Mouse (Mus musculus) left cerebral cortex, adult 6 months (tissue): Measurements from ENCODE around the gene Alkbh3. TPM values are rescaled to one million over a fixed set of nuclear protein-coding genes. Genes with fewer than 3 reads are reported as not detected.

Experiments used
- long read RNA-seq, 2 experiments: library from polyadenylated mRNA; unstranded; transcript quantifications; one replicate each; pipeline ENCODE4 v2.0.0; 2019 to 2020
- polyA plus RNA-seq: library from polyadenylated mRNA; unstranded; fragments of <200 nt; fragmentation: Nextera tagmentation; gene quantifications from 2 replicates; pipeline ENCODE4 v1.2.3, GENCODE M21; 2021

Gene Alkbh3
- polyA plus RNA-seq = 24.2 and 29.8 TPM in 2 replicates
- long read RNA-seq, experiment 1, transcript Alkbh3-201 (10 exons, 1,228 nt) = major isoform, 7 of 60 reads
- long read RNA-seq, experiment 1, partial matches to known transcripts = 4 of 60 reads
- long read RNA-seq, experiment 1, other reads (novel, unspliced or antisense) = 49 of 60 reads
- long read RNA-seq, experiment 2, partial matches to known transcripts = 7 of 21 reads
- long read RNA-seq, experiment 2, other reads (novel, unspliced or antisense) = 13 of 21 reads

DNA sequence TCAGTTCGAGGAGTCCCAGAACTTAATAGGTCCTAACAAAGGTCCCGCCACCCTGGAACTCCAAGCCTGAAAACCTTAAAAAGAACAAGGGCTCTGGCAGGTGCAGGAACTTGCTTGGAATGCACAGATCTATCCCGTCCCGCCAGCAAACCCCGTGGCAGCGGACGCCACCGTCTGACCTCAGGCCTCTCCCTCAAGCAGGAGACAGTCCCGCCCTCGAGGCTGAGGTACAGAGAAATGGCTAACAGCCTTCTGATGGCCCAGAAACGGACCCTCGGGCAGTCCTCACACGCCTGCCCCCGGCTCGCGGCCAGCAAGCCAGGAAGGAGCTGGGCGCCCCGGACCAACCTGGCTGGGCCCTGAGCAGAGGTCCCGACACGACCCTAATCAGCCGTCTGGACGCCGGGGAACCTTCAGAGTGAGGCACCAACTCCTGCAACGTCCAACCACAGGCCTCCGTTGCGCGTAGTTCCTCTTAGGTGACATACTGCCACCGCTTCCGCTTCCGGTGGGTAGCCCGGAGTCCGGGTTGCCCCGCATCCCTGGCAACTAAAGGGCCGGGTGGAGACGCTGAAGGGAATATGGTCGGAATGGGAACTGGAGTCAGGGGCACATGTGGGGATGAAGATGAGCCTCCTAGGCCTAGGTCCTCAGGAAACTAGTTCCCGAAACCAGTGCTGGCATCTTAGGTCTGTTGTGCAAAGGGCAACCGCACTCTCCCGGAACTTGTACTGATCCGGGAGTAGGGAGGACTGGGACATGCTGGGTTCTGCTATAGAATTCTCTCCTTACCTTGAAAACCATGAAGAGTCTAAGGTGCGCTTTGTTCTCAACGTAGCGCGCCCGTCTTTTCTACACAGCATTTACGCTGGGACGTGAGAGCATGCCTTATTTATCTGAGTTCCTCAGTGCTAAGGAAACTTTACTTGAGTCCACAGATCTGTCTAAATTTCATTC, at the start of gene Alkbh3:
Gene Alkbh3 (minus strand): TSS at position 473 of the 957 bp plus-strand sequence.

DNA sequence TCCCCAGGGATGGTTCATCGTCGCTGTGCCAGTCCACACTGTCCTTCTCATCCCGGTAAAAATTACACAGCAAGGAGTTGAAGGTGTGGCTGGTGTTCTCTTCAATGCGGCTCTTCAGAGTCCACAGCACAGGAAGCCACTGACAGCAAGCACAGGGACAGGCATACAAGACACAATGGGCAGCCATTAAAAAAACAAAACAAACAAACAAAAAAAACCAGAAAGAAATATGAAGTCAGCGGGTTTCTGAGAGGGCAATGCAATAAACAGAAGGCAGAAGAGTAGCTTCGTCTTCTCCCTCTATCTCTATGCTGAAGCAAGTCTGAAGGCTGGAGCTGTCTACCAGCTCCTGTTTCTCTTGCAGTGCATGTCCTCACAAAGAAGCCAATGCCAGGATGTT, 14.4 kb downstream of the Alkbh3 start, which contains the start of gene Gm27027:
Gene Gm27027 (minus strand): TSS at position 101 of the 400 bp plus-strand sequence.

DNA sequence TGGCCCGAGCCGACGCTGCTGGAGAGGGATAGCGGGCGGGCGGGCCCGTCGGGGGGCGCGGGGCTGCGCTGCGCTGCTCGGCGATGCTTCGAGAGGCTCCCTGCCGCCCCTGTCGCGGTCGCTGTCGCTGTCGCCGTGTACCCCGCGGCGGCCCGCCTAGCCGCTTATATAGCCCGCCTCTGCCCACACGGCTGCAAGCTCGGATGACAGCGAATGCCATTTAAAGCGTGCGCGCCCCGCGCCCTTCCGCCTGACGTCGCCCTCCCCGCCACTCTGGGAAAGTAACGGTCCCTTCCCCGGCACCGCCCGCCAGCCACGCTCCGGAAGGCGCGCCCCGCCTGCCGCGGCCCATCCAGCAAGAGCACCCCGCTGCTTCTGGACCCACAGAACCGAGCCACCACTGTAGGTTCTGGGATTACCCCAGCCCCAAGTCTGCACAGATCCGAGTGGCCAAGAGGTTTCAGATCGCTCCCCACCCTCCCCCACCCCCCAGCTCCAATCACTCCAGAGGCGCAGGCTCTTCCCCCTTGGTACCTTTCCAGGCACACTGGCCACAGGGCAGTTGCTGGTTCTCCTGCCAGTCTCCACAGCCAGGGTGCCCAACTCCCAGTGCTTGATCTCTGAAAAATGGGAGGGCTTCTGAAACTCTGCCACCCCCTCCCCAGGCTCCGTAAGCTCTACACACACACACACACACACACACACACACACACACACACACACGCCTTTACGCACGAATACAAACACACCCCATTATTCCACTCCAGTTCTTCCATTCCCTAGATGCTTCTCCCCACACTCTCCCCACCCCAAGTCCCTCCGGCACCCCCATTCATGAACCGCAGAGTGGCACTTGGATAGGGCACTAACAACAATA, 53.5 kb downstream of the Alkbh3 start, which contains the start of gene Gm13889:
Gene Gm13889 (minus strand): TSS at position 294 of the 877 bp plus-strand sequence.

Other genes with a start within 250 kb of the Alkbh3 start
- gene Ext2, start 188.2 kb downstream of the Alkbh3 start, polyA plus RNA-seq = 32.3 and 37.4 TPM in 2 replicates
- gene Accs, start 160.9 kb downstream of the Alkbh3 start, polyA plus RNA-seq = 1.5 and 3.5 TPM in 2 replicates
- not detected in 2 replicates for gene Accsl, start 141.7 kb downstream of the Alkbh3 start, polyA plus RNA-seq
- gene Gm13889, start 53.6 kb downstream of the Alkbh3 start, polyA plus RNA-seq = 8.1 and 13.8 TPM in 2 replicates
- gene Gm27027, start 14.5 kb downstream of the Alkbh3 start, polyA plus RNA-seq = not detected in 2 replicates
- 40.0 and 91.8 TPM in 2 replicates for gene Hsd17b12, start 147.2 kb upstream of the Alkbh3 start, polyA plus RNA-seq